Mouse (Mus musculus) brain, embryonic 18.5 days (tissue): ENCODE measurements around the gene Nipa2.
"Not testable (repeated sequence)": the region's sequence is repeated elsewhere in the genome, so short reads cannot be mapped to it uniquely, and the experiment has no call there.

Experiments
- DNase-seq: peaks from one replicate; pipeline ENCODE4 v3.0.0-alpha.2; 2012; ENCODE audit warnings: low read depth, low spot score

Nipa2 gene

DNA sequence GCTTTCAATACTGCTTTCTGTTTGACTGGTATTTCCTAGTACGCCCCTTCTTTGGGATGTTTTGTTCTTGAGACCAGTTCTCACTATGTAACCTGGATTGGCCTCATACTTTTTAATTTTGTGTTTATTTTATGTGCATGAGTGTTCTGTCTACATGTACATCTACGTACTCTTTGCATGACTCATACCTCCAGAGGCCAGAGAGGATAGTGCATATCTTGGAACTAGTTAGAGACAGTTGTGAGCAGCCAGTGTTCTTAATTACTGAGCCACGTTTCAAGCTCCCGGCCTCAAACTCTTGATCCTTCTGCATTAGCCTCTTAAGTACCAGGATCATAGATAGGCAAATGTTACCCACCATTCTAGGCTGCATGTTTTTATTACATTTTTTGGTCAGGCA, 23.9 kb downstream of the Nipa2 start:
- DNase-seq, result no peak

DNA sequence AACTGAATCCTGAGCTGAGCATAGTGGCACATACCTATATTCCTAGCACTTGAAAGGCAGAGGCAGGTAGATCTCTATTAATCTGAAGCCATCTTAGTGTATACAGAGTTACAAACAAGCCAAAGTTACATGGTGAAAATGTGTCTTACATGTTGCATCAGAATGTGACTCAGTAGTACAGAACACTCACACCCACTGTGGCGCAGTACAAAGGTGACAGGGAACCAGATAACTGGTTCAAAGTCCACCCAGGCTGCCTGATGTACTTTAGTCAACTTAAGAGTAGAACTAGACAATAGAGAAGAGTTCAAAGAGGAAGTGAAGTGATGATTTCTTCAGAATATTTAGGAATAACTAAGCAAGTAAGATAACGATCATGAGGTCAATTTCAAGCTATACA, 27.3 kb downstream of the Nipa2 start:
- no peak for DNase-seq

DNA sequence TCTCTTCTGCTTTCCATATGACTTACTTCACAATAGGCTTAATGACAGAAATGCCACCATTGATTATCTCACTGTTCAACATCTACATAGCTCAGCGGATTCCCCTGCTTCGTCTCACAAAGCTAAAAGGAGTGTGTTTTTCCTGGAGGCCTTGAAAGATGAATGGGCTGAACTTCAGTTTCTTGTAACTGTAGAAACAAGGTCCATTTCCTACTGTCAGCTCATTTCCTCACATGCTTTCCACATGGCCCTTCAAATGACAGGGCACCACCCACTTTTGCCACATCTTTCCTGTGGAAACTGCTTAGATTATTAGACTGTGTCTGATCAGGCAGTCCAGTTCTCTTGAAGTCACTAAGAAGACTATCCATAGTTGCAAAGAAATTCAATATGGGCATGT, 33.6 kb downstream of the Nipa2 start:
- no peak for DNase-seq

DNA sequence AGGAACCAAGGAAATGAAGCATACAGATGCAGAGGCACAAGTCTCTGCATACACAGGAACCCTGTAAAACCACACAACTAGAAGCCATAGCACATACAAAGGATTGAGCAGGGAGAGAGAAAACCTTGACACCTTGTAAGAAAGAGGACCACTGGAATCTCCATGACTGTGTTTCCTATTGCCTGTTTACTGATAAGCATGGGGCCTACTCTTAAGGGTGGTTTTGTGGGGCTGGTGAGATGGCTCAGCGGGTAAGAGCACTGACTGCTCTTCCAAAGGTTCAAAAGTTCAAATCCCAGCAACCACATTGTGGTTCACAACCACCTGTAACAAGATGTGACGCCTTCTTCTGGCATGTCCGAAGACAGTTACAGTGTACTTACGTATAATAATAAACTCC, 35.0 kb downstream of the Nipa2 start:
- DNase-seq, result no peak

DNA sequence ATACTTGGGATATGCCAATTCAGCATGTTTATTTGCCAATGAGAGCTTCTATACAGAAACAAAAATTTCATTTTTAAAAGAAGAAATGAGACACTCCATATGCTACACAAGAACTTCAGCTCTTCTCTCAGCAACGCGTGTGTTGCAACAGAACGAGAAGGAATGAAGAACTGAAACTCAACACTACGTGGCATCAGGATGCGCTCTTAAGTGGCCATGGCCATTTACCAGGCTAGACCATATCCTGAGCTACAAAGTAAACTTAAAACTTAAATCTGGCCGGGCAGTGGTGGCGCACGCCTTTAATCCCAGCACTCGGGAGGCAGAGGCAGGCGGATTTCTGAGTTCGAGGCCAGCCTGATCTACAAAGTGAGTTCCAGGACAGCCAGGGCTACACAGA, 43.9 kb downstream of the Nipa2 start:
- DNase-seq, result not testable (repeated sequence)

DNA sequence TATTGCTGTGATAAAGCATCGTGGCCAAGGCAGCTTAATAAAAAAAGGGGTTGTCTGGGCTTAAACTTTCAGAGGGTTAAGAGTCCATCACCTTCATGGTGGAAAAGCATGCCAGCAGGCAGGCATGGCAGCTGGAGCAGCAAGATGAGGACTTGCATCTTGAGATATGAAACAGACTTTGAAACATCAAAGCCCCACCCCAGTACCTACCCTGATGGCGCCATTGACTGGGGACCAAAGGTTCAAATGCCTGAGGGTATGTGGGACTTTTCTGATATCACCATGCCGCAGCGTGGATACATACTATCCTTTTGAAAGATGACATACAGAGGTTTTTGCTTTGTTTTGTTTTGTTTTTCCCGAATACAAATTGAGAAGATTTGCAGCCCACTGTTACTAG, 50.2 kb downstream of the Nipa2 start:
- DNase-seq, result no peak

DNA sequence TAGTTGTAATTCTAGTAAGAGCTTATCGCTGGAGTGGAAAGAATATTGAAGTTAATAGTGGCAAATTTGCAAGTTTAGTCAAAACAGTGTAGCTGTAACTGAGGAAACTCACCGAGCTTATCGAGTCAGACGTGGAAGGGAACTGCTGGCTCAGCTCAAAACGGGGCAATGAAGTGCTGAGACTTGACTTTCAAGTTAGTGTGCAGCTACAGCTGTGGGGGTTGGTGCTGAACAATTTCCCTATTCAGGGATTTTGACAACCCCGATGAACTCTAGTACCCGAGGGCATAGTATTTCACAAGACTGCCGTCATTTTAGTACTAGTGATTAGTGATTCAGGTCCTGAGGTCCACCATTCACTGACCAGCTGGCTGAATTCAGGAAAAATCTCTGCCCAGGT, 50.9 kb downstream of the Nipa2 start:
- DNase-seq, result peak; percentile 4

DNA sequence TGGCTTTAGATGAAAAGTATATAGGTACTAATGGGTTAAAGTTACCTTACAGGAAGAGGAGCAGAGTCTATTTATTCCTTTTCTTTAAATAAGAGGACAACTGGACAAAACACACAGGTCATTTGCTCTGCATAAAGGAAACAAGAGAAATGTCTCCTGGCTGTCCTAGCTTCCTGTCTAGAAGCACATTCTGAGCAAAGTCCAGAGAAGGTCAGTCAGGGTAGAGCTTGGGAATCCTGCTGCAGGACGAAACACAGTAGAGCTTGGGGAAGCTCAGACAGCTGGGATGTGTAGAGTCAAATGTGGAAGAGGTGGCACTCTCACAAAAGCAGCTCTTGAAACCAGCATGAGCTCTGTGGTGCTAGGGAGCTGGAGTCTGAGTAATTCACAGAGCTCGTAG, 51.9 kb downstream of the Nipa2 start:
- no peak for DNase-seq

DNA sequence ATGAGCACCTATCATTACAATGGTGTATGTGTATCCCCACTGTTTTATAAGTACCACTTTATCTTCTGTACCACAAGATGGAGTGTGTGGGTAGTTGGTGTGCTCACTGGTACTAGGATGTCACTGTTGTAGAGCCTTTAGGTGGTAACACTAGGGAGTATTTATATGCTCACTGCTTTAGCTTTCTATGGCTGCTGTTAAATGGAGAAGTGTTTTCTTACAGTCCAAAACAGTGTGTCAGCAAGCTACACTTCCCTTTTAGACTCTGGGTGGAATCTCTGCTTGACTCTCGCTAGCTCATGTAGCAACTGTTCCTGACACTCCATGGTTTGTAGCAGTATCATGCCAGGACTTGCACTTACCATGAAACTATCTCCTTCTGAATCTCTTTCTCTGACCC, 52.8 kb downstream of the Nipa2 start:
- no peak for DNase-seq

DNA sequence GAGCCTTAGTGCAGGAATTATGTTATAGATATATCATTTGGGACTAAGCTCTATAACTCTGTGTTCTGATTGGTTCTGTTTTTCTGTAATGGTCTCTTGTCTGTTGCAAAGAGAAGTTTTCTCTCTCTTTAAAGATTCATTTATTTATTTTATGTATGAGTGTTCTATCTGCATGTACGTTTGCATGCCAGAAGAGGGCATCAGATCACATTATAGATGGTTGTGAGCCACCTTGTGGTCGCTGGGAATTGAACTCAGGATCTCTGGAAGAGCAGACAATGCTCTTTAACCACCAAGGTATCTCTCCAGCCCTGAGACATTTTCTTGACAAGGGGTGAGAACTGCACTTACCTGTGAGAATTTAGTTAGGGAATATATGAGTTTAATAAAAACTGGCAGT, 56.8 kb downstream of the Nipa2 start:
- DNase-seq, result no peak

DNA sequence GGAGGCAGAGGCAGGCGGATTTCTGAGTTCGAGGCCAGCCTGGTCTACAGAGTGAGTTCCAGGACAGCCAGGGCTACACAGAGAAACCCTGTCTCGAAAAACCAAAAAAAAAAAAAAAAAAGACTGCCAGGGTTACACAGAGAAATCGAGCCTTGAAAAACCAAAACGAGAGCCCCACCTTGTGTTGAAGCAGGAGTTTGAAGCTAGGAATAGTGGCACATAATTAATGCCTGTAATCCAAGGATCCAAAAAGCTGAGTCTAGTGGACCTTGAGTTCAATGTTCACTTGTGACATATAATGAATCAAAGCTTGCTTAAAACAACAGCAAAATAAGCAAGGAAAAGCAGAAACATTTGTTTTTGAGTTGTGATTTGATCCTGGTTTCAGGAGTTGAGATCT, 58.5 kb downstream of the Nipa2 start:
- no peak for DNase-seq

DNA sequence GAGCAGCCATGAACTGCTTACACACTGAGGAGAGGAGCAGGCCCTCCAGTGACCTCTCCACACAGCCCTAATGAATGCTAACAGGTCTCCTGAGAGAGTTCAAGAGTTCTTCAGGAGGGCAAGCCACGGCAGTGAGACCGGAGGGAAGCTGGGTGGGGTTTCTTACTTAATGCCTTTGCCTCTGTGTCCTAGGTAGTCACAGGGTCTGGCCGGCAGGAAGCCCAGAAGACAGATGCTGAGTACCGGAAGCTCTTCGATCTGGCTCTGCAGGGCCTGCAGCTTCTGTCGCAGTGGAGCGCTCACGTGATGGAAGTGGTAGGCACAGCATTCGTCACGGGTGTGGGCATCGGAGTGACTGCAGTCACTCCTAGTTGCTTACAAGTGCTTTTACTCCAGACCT, 70.5 kb downstream of the Nipa2 start:
- no peak for DNase-seq

DNA sequence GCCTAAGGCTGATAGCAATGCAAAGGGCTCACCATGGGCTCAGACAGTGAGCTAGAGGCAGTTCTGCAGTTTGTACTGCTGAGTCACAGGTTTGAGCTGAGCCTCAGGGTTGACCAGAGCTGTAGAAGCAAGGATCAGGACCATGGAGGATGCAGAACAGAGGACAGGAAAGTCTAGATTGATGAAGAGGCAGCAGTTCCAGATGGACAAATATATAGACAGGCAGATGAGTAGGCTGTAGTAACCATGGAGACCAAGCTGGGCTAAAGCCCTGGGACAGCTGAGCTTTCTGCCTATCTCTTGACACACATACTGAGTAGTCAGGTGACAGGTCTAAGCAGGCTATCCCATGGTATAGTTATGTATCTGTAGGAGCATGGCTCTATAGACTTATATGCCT, 71.5 kb downstream of the Nipa2 start:
- no peak for DNase-seq

DNA sequence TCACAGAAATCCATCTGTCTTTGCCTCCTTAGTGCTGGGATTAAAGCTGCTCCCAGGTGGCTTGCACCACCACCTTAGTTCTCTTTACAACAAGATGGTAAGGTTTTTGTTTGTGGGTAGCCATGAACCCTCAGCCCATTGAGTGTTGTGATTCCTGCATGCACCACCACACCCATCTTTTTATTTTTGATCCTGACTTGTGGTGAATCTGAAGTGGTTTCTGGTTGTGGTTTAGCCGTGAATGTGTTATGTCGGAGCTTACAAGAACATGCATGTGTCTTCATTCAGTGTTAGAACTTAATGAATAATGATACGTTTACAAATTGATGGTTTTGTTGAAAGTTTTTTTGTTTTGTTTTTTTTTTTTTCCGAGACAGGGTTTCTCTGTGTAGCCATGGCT, 72.3 kb downstream of the Nipa2 start:
- DNase-seq, result no peak

DNA sequence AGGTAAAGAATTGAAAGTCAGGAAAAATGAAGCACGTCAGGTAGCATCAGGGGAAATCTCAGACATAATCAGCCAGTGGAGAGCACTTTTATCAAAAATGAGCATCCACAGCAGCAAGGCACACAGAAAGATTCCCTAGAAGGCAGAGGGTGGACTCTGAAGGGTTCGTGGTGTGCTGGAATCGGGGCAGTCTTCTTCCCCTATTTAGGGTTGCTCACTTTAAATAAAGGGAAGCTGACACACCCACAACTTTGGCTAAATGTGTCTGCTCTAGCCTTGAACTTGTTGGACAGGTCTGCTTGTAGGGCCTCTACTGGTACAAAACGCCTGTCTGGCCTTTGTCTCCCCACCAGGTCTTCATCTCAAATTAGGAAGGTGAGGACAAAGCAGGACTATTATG, 73.7 kb downstream of the Nipa2 start:
- DNase-seq, result no peak
